Mouse (Mus musculus) bone marrow macrophage, adult 2 months (primary cell): ENCODE measurements around the gene Serinc5.

ENCODE experiments used
- CTCF ChIP-seq: IDR thresholded peaks from 2 replicates; pipeline ENCODE4 v1.5.1; 2012; ENCODE audit warnings: low read depth, mild to moderate bottlenecking, low read length, moderate library complexity
- POLR2A ChIP-seq: IDR thresholded peaks from 2 replicates; pipeline ENCODE4 v1.6.1; 2012; ENCODE audit warnings: mild to moderate bottlenecking, low read depth, low read length, borderline replicate concordance

- TF ChIP-seq POLR2A = no peak
- no peak for TF ChIP-seq CTCF
These were observed 48.7 kb downstream of the Serinc5 start for GRCm38 (mm10) chr13:92659611-92660010.
